Mouse (Mus musculus) layer of hippocampus, adult 2 months (tissue): Measurements from ENCODE around the gene Ntm. TPM values are rescaled to one million over a fixed set of nuclear protein-coding genes. Genes with fewer than 3 reads are reported as not detected.

ENCODE experiments used
- DNase-seq, 2 experiments: peaks; one replicate each; pipeline ENCODE4 v3.0.0; 2022; ENCODE audit warnings: low spot score in 2 of 2
- H3K27ac ChIP-seq: fragments of 200-600 bp; 2 replicates; pipeline ENCODE4 v1.8.1; 2022
- H3K4me3 ChIP-seq: fragments of 200-600 bp; 2 replicates; pipeline ENCODE4 v1.8.1; 2022; ENCODE audit warnings: mild to moderate bottlenecking
- CTCF ChIP-seq: fragments of 200-600 bp; conservative IDR thresholded peaks from 2 replicates; pipeline ENCODE4 v1.8.1; 2022; ENCODE audit warnings: antibody characterized with exemption, mild to moderate bottlenecking, moderate library complexity
- total RNA-seq, 2 experiments: library from RNA; stranded (reverse); gene quantifications; 2 replicates each; pipeline ENCODE4 v1.2.3; 2021

The Ntm gene
- total RNA-seq, 2 experiments from 2014 or later, result 132 to 141 TPM

DNA sequence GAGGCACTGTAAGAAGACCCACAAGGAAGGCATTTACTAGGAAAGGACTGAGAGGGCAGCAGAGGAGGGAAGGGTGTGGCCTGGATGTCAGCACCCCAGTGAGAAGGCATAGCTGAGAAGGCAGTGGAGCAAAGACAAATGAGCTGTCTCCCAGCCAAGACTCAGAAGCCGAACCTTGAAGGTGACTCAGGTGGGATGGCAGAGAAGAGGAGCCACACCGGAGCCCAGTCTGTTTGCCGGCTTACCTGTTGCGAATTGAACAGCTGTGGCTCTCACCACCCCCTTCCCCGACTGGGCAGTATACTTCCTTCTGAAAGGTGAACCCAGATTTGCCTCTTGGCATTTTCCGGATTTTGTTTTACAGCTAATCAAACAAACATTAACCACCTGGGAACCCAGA lies 902.6 kb downstream of the Ntm start:
- Histone ChIP-seq H3K4me3 (no peak overlapping the region), H3K27ac (no peak overlapping the region)
- DNase-seq, result no peak
- no peak for TF ChIP-seq CTCF

DNA sequence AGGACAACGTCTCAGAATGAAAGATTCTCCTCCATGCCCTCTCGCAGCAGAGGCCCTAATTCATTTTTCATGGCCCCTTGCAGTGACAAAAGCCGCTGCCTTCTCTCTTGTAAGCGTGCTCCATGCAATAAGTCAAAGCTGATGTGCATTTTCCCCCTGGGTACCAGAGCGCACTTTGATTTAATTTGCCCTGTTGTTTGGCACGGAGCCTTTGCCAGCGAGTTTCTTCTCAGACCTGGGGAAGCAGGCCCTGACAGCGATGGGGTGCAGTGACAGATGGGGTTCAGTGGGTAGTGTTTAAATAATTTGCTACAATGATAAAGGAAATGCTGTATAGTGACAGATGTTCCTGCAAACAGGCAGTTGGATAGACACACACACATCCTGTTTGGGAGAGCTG lies 904.1 kb downstream of the Ntm start:
- DNase-seq, result no peak
- Histone ChIP-seq H3K4me3 (no peak overlapping the region), H3K27ac (no peak overlapping the region)
- no peak for TF ChIP-seq CTCF

DNA sequence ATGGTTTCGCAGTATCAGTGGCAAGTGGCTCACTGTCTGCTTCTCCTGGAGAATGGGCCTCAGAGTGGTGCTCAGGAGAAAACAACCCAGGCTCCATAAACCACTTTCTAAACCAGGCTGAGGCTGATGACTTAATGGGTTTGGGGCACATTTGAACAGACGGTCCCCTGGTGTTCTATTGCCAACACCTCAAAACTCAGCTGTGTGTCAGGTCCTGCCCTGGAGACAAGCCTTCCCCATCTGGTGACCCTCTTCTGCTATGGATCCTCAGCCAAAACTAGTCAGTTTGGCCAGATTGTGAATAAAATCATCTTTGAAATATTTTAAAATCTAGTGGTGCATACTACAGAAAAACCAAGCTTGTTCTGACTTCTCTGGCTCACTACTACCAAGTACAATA lies 907.3 kb downstream of the Ntm start:
- DNase-seq, result no peak
- no peak for TF ChIP-seq CTCF
- H3K27ac ChIP-seq, result no peak overlapping the region

DNA sequence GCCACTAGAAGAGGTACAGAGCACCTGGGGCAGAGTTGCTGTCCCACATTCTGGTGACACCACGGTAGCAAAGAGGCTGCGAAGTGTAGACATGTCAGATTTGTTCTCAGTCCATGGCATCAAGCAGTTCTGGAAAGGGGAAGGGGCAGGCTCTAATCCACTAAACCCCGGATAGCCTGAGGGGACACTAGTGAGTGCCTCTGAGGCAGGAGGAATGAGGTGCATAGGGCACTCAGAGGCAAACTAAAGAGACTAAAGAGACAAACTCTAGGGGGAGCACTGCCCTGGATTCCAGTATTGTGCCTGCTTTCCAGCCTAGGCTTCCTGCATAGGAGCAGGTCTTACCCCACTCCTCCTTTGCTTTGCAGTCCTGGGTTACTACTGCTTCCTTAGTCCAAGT lies 926.5 kb downstream of the Ntm start:
- Histone ChIP-seq H3K27ac (no peak overlapping the region), H3K4me3 (no peak overlapping the region)
- DNase-seq, result no peak
- TF ChIP-seq CTCF, result peak; percentile 59

More for the DNA sequence above, 907.3 kb downstream of the Ntm start:
- no peak overlapping the region for H3K4me3 ChIP-seq

DNA sequence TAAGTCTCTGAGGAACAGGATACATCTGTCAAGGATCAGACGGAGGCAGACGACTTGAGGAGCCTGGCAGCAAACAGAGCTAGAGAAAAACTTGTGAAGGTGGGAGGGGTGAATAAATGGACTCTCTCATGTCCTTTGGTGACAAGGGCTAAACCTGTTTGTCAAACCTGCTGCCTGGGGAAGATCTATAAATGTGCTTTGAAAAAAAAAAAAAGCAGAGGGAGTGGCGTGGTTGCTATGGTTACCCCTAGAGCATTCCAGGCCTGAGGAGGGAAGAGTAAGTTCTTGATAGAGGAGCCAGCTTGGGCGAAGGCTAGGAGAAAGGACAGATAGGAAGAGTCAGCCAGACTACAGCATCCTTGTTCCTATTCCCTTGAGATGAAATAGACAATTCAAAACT lies 926.9 kb downstream of the Ntm start:
- H3K4me3 ChIP-seq, result no peak overlapping the region
- DNase-seq, result no peak
- TF ChIP-seq CTCF, result no peak
- no peak overlapping the region for H3K27ac ChIP-seq

DNA sequence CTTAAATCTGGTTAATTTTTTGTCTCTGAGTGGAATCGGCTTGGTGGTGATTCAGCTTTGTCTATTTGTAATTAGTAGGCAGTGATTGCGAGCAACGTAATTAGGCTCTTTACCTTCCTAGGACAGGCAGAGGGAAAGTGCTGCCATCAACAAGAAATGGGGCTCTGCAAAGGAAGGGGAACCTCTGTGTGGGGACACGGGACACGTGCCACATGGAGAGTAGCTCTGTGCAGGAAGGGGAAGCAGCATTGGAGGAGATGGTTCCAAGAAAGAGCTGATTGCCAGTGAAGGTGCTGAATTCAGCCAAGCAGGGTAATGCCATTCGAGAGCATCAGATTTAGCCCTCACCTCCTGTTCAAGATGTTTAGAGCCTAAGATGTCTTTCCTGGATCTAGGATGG lies 936.5 kb downstream of the Ntm start:
- no peak for DNase-seq
- TF ChIP-seq CTCF, result no peak
- Histone ChIP-seq H3K27ac (no peak overlapping the region), H3K4me3 (no peak overlapping the region)

DNA sequence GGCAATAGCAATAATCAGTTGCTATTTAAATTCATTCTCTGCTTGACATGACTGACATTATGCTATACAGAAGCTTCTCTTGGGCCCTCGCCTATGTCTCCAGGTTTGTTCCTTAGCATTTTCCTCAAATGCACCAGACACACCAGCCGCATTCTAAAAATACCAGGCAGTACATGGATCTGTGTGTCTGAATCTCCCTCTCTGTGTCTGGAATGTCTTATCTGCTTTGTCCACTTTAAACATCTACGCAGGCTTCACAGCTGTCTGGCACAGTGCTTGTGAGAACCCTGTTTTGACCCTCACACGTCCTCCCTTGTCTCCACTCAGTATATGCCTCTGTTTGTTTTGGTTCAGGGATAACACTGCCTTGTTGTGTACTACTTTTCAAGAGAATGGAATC lies 937.3 kb downstream of the Ntm start:
- no peak for TF ChIP-seq CTCF
- no peak for DNase-seq
- no peak overlapping the region for H3K4me3 ChIP-seq
- H3K27ac ChIP-seq, result no peak overlapping the region

DNA sequence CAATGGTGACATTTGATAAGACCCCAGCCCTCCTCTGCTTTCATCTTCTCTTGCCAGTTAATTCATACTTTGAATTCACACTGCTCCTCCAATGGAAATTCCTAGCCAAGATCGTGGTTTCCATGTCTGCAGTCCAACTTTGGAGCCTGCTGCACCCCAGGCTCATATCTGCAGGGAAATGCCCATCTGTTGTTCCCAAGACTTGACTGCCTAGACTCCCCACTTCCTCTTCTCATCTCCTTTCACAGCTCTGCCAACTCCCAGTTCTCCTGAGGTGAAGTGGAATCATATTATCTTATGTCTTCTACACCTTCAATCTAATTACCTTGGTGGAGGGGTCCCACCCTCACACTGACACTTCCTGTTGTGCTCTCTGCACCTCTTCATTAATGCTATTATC lies 937.8 kb downstream of the Ntm start:
- no peak for DNase-seq
- H3K27ac ChIP-seq, result no peak overlapping the region
- H3K4me3 ChIP-seq, result no peak overlapping the region
- TF ChIP-seq CTCF, result no peak

DNA sequence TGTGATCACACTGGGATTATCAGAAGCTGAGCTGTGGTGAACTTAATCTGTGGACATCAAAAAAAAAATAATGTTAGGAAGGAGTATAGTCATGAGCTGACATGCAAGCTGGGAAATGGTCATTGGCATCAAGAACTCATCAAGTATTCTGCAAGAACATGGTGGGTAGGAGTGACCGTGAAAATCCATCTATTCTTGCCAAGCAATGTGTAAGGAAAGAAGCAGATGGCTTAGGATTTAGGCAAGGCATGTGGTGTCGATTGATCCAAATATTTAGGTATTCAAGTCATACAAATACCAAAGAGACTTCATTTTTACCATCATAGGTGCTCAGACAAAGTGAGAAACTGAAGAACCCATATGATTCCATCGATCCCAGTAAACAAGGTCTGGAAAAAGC lies 946.1 kb downstream of the Ntm start:
- DNase-seq, result no peak
- Histone ChIP-seq H3K27ac (no peak overlapping the region), H3K4me3 (no peak overlapping the region)
- TF ChIP-seq CTCF, result no peak

DNA sequence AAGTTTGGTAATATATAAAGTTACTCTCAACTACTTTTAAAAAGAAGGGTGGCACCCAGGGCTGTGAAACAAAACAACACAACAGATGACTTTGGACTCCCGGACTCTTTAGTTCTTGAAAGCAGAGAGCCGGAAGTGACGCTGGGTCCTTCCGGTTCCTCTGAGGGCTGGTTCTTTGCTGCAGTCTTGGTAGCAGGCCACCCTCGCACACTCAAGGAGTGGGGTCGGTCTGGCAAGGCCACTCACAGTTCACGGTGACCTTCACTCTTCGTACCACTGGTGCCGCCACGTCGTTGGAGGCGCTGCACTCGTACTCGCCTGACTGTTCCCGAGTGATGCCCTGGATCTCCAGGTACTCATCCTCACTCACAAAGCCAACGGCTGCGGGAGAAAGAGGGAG lies 949.1 kb downstream of the Ntm start:
- Histone ChIP-seq H3K27ac (no peak overlapping the region), H3K4me3 (no peak overlapping the region)
- no peak for TF ChIP-seq CTCF
- DNase-seq, result no peak

DNA sequence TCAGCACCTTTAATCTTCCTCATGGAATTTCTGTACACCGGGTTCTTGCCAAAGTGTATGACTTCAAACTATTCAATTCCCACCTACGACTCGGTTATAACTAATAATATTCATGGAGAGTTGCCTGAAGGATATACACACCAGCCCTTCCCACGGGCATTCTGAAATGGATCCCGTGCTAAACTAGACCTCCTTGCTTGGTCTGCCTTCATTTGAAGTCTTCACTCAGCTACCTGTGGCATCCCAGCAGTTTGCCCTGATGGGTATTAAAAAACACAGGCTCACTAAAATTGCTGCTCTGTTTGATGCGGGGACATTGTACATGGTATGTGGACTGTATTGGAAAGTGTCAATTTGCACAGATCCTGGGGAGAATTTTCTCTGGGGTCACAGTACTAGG lies 950.4 kb downstream of the Ntm start:
- no peak for DNase-seq
- TF ChIP-seq CTCF, result no peak
- Histone ChIP-seq H3K27ac (no peak overlapping the region), H3K4me3 (no peak overlapping the region)

DNA sequence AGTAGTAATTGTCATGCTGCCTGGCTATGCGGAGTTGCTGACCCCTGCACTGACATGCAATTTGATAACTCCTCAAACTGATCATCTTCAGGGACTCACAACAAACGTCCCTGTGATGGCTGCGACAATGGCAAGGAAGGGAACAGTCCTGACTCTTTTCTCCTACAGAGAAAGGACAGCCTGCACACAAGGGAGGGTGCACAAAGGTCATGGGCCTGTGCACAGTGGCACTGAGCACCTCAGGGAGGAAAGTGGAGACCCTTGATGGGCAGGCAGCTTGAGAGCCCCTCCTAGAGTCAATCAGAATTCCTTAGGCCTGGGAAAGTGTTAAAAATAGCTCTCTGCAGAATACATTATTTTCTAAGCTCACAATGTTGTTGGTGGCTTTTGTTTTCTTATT lies 951.5 kb downstream of the Ntm start:
- no peak overlapping the region for H3K27ac ChIP-seq
- no peak for DNase-seq
- no peak for TF ChIP-seq CTCF
- H3K4me3 ChIP-seq, result no peak overlapping the region

DNA sequence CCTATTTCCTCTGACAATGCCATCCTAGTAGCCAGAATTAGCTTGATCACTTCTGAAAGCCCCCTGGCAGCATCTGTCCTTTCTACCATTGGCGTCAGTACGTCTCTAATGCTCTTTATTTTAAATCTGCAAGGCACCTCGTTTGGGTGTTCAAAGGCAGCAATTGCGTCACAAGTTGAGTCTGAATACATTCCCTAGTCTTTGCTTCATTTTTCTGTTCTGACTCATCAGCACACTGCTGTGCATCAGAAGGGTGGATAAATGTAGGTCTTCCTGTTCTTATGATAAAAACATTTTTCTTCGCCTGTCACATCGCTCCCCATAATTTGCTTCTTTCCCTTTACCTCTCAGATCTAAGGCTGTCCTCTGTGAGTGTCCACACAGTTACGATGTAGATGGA lies 958.4 kb downstream of the Ntm start:
- no peak overlapping the region for H3K27ac ChIP-seq

DNA sequence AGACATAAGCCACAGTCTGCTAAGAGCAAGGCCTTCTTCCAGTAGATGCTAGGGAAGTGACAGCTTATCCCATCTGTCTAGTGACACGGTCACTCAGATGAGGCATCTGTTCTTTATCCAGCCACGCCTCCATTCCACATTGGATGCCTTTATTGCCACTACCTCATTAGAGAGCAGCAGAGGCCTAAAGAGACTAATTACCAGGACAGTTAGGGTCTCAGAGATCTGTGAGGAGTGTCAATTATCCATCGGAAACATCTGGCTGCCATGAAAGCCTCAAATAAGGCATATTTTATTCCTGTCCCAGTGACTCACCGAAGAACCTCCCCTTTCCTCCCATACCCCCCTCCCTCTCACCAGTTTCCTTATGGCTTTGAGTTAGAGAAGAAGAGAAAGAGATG lies 963.0 kb downstream of the Ntm start:
- no peak overlapping the region for H3K4me3 ChIP-seq
- TF ChIP-seq CTCF, result no peak
- H3K27ac ChIP-seq, result no peak overlapping the region
- no peak for DNase-seq

More for the DNA sequence above, 958.4 kb downstream of the Ntm start:
- peak in 1 of 2 experiments; percentile 31 for DNase-seq
- no peak for TF ChIP-seq CTCF
- no peak overlapping the region for H3K4me3 ChIP-seq

DNA sequence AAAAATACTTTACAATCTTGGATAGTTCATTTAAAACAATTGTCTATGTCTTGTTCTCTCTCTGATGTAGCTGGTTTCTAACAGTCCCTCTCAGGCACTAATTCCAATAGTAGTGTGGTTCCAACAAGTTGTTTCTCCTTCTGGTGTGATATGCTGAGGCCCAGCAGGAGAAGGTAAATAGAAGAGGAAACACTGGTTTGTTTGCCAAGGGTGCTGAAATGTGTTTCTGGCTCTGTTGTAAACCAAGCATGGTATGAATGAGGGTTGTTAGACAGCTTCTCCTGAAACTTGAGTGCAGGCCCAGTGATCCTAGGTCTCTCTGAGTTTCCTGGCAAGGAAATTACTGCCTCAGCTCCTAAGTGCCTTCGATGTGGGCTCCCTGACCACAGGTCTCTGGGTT lies 985.7 kb downstream of the Ntm start:
- no peak for DNase-seq
- Histone ChIP-seq H3K4me3 (no peak overlapping the region), H3K27ac (no peak overlapping the region)
- TF ChIP-seq CTCF, result no peak
